Mouse (Mus musculus): ENCODE results near the gene Thsd4. TPM values are rescaled to one million over a fixed set of nuclear protein-coding genes. Genes with fewer than 3 reads are reported as not detected.
A peak's percentile ranks its signal among the peaks of the same experiment; 100 is the strongest.

Thsd4 gene
- total and polyA plus RNA-seq, 2 experiments, result 0.70 to 0.92 TPM

DNA sequence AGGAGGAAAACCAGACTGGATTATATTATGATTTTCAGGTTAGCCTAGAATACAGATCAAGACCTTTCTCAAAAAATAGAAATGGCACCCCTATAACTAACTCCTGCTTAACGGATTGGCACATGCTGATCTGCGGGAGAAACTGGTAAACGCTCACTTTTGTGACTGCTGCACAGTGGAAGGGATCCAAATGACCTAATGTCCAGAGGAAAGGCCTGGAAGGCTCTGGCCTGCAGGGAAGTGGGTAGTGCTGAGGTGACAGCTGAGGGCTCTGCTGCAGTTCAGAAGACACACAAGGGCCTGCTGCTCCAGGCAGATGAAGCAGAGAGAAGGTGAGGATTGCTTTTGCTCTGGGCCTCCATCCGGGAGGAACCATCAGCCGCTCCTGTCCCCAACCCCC, 465.7 kb downstream of the Thsd4 start:
- H3K36me3 ChIP-seq (ENCODE audit: control insufficient read depth, insufficient read depth, low read length), result no peaks in the 10 kb centered on the region
- TF ChIP-seq POLR2A (IDR thresholded peaks at IDR 0.05; ENCODE audit: extremely low read depth, insufficient read depth, low read length) (no peak), CTCF (IDR thresholded peaks at IDR 0.05; ENCODE audit: low read depth, low read length) (no peak)
- H3K79me2 ChIP-seq (ENCODE audit: control insufficient read depth, insufficient read depth, low read length), result no peaks in the 10 kb centered on the region
- H3K4me3 ChIP-seq (ENCODE audit: insufficient read depth, low read depth, low read length), result no peak overlapping the region
- H3K9ac ChIP-seq (ENCODE audit: low read depth, low read length), result no peak overlapping the region
- no peak overlapping the region for H3K27ac ChIP-seq (replicated peaks; ENCODE audit: insufficient read depth, low read depth, low read length)
- no peaks in the 10 kb centered on the region for H3K27me3 ChIP-seq (ENCODE audit: control insufficient read depth, insufficient read depth, low read length)
- no peaks in the 10 kb centered on the region for H3K4me1 ChIP-seq (ENCODE audit: control insufficient read depth, insufficient read depth, low read length)
- DNase-seq (ENCODE audit: extremely low read depth, low read depth, low spot score), result no peak
- WGBS, result 80% methylated on average over 5 of the region's 5 CpGs

DNA sequence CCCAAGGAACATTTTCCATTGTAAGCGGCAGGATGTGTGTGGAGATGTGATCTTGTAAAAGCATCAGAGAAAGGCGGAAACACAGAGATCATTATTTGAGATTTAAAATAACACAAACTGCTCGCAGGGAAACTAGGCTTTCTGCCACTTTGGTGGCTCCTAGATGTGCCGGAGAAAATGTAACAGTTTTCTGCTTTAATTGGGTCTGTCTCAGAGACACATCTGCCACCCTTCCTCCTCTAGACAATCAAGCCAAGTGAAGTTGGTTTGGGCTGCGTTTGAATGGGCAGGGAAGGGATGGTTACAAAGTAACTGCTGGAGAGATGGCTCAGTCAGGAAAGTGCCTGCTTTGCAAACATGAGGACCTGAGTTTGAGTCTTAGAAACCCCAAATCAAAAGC, 466.9 kb downstream of the Thsd4 start:
- H3K79me2 ChIP-seq (ENCODE audit: control insufficient read depth, insufficient read depth, low read length), result no peaks in the 10 kb centered on the region
- no peak for DNase-seq (ENCODE audit: extremely low read depth, low read depth, low spot score)
- H3K4me1 ChIP-seq (ENCODE audit: control insufficient read depth, insufficient read depth, low read length), result no peaks in the 10 kb centered on the region
- H3K27me3 ChIP-seq (ENCODE audit: control insufficient read depth, insufficient read depth, low read length), result no peaks in the 10 kb centered on the region
- no peak overlapping the region for H3K4me3 ChIP-seq (ENCODE audit: insufficient read depth, low read depth, low read length)
- 81% methylated on average over 5 of the region's 5 CpGs for WGBS
- TF ChIP-seq CTCF (IDR thresholded peaks at IDR 0.05; ENCODE audit: low read depth, low read length) (no peak), POLR2A (IDR thresholded peaks at IDR 0.05; ENCODE audit: extremely low read depth, insufficient read depth, low read length) (no peak)
- no peak overlapping the region for H3K27ac ChIP-seq (replicated peaks; ENCODE audit: insufficient read depth, low read depth, low read length)
- H3K36me3 ChIP-seq (ENCODE audit: control insufficient read depth, insufficient read depth, low read length), result no peaks in the 10 kb centered on the region
- no peak overlapping the region for H3K9ac ChIP-seq (ENCODE audit: low read depth, low read length)

DNA sequence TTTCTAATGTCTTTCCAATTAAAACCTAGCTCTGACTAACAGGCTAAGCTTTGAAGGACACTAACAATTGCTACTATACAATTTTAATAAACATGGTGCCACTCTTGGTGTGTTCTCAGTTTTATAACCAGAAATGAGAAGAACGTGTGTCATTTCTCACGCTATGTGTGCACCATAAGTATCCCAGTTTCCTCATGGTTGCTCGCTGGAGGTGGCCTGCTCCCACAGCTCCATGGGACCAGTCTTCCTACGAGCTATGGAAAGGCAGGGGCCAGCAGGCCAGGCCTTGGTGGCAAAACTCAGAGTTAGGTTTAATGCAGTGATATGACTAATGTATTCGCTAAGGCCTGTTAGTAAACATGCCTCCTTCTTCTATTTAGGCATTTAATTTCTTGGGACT, 468.7 kb downstream of the Thsd4 start:
- Histone ChIP-seq H3K27me3 (ENCODE audit: control insufficient read depth, insufficient read depth, low read length) (no peaks in the 10 kb centered on the region), H3K27ac (replicated peaks; ENCODE audit: insufficient read depth, low read depth, low read length) (no peak overlapping the region)

DNA sequence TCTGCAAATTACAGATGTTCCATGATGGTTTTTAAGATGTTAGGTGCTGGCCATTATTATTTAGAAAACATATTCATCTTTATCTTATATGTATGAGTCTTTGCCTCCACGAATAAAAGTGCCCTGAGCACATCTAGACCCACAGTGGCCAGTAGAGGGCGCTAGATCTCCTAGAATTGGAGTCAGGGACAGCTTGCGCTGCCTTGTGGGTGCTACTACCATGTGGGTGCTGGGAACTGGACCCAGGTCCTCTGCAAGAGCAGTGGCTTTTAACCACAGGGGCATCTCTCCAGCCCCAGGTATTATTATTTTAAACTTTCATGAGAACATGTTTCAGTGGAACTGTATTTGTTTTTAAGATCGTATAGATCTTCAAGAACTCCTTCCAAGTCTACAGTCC, 469.4 kb downstream of the Thsd4 start:
- no peak for DNase-seq (ENCODE audit: extremely low read depth, low read depth, low spot score)
- TF ChIP-seq CTCF (IDR thresholded peaks at IDR 0.05; ENCODE audit: low read depth, low read length), result peak; percentile 34; the same call in 1 of the 2 replicates
- TF ChIP-seq POLR2A (IDR thresholded peaks at IDR 0.05; ENCODE audit: extremely low read depth, insufficient read depth, low read length), result no peak
- no peak overlapping the region for H3K27ac ChIP-seq (replicated peaks; ENCODE audit: insufficient read depth, low read depth, low read length)

More for the DNA sequence above, 468.7 kb downstream of the Thsd4 start:
- Histone ChIP-seq H3K4me1 (ENCODE audit: control insufficient read depth, insufficient read depth, low read length) (no peaks in the 10 kb centered on the region), H3K4me3 (ENCODE audit: insufficient read depth, low read depth, low read length) (no peak overlapping the region), H3K79me2 (ENCODE audit: control insufficient read depth, insufficient read depth, low read length) (no peaks in the 10 kb centered on the region), H3K9ac (ENCODE audit: low read depth, low read length) (no peak overlapping the region), H3K36me3 (ENCODE audit: control insufficient read depth, insufficient read depth, low read length) (no peaks in the 10 kb centered on the region)
- TF ChIP-seq POLR2A (IDR thresholded peaks at IDR 0.05; ENCODE audit: extremely low read depth, insufficient read depth, low read length), result no peak
- no peak for TF ChIP-seq CTCF (IDR thresholded peaks at IDR 0.05; ENCODE audit: low read depth, low read length)
- no peak for DNase-seq (ENCODE audit: extremely low read depth, low read depth, low spot score)
- 95% methylated on average over 5 of the region's 5 CpGs for WGBS

DNA sequence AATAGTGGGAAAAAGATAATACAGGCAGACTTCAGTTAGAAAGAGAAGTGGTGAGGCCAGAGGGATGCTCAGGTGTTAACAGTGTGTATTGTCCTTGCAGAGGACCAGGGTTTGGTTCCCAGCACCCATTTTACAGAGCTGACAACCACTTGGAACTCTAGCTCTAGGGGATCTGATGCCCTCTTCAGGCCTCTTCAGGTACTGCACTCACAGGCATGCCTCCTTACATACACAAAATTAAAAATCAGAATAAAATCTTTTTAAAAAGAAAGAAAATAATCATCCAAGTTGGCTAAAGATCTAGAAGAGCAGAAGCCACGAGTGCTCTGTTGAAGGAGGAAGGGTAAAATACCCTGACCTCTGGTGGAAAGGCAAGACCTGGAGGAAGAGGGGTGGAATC, 478.7 kb downstream of the Thsd4 start:
- H3K27ac ChIP-seq (replicated peaks; ENCODE audit: insufficient read depth, low read depth, low read length), result no peak overlapping the region
- no peak overlapping the region for H3K9ac ChIP-seq (ENCODE audit: low read depth, low read length)
- TF ChIP-seq CTCF (IDR thresholded peaks at IDR 0.05; ENCODE audit: low read depth, low read length), result no peak
- no peak for TF ChIP-seq POLR2A (IDR thresholded peaks at IDR 0.05; ENCODE audit: extremely low read depth, insufficient read depth, low read length)
- WGBS, result 91% methylated on average over 1 of the region's 1 CpGs
- H3K79me2 ChIP-seq (ENCODE audit: control insufficient read depth, insufficient read depth, low read length), result no peaks in the 10 kb centered on the region
- H3K4me1 ChIP-seq (ENCODE audit: control insufficient read depth, insufficient read depth, low read length), result no peaks in the 10 kb centered on the region
- no peaks in the 10 kb centered on the region for H3K27me3 ChIP-seq (ENCODE audit: control insufficient read depth, insufficient read depth, low read length)
- H3K36me3 ChIP-seq (ENCODE audit: control insufficient read depth, insufficient read depth, low read length), result no peaks in the 10 kb centered on the region
- no peak overlapping the region for H3K4me3 ChIP-seq (ENCODE audit: insufficient read depth, low read depth, low read length)
- no peak for DNase-seq (ENCODE audit: extremely low read depth, low read depth, low spot score)

More for the DNA sequence above, 469.4 kb downstream of the Thsd4 start:
- H3K27me3 ChIP-seq (ENCODE audit: control insufficient read depth, insufficient read depth, low read length), result no peaks in the 10 kb centered on the region
- no peak overlapping the region for H3K4me3 ChIP-seq (ENCODE audit: insufficient read depth, low read depth, low read length)
- H3K9ac ChIP-seq (ENCODE audit: low read depth, low read length), result no peak overlapping the region
- H3K4me1 ChIP-seq (ENCODE audit: control insufficient read depth, insufficient read depth, low read length), result no peaks in the 10 kb centered on the region
- no peaks in the 10 kb centered on the region for H3K36me3 ChIP-seq (ENCODE audit: control insufficient read depth, insufficient read depth, low read length)
- WGBS, result 86% methylated on average over 4 of the region's 4 CpGs
- no peaks in the 10 kb centered on the region for H3K79me2 ChIP-seq (ENCODE audit: control insufficient read depth, insufficient read depth, low read length)

DNA sequence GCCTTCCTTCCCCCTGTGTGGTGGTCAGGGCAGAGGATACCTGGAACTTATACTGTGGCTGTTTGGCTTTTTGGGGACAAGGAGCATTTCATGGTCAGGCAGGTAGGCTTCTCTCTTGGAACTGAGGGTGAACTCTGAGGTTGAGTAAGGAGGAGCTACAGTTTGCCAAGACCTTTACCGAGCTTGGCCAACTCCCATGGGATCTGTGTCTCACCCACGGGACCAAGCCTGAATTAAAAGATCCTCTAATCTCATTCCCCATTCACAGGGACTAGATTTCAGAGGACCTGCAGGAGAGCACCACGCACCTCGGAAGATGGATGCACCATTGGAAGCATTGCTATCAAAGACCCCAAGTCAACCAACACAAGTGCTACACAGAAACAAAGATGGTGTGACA, 487.0 kb downstream of the Thsd4 start:
- Histone ChIP-seq H3K36me3 (ENCODE audit: control insufficient read depth, insufficient read depth, low read length) (no peaks in the 10 kb centered on the region), H3K4me3 (ENCODE audit: insufficient read depth, low read depth, low read length) (no peak overlapping the region), H3K4me1 (ENCODE audit: control insufficient read depth, insufficient read depth, low read length) (no peaks in the 10 kb centered on the region), H3K79me2 (ENCODE audit: control insufficient read depth, insufficient read depth, low read length) (no peaks in the 10 kb centered on the region), H3K27ac (replicated peaks; ENCODE audit: insufficient read depth, low read depth, low read length) (no peak overlapping the region), H3K9ac (ENCODE audit: low read depth, low read length) (no peak overlapping the region), H3K27me3 (ENCODE audit: control insufficient read depth, insufficient read depth, low read length) (no peaks in the 10 kb centered on the region)
- WGBS, result 93% methylated on average over 4 of the region's 4 CpGs
- DNase-seq (ENCODE audit: extremely low read depth, low read depth, low spot score), result no peak
- no peak for TF ChIP-seq CTCF (IDR thresholded peaks at IDR 0.05; ENCODE audit: low read depth, low read length)
- no peak for TF ChIP-seq POLR2A (IDR thresholded peaks at IDR 0.05; ENCODE audit: extremely low read depth, insufficient read depth, low read length)
